Mouse (Mus musculus): ENCODE data around the gene Cmc1.

Cmc1 gene

DNA sequence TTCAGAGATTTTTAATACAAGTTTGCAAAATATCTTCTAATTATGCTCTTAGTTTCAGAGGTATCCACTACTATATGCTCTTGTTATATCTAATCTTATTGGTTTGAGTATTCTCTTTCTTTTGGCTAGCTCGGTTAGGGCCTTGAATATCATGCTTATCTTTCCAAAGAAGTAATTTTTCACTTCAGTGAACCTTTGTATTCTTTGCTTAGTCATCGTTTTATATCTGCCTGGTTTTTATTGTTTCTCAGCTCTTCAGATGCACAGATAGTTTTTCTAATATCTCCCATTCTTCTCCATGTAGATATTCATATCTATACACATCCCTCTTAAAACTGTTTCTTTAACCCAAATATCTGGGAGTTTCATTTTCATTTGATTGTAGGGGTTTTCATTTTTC lies 125.0 kb downstream of the Cmc1 start:
- no peak for DNase-seq
